Mouse (Mus musculus) lung, embryonic 16.5 days (tissue): ENCODE results near the gene Tm4sf20. TPM values are rescaled to one million over a fixed set of nuclear protein-coding genes. Genes with fewer than 3 reads are reported as not detected.

Experiments
- ATAC-seq: fragments of 200-750 bp; cut with Nextera tagmentation; 2 replicates; pipeline ENCODE4 v1.8.0; 2017; ENCODE audit warnings: low read depth, mild to moderate bottlenecking, moderate library complexity
- H3K27ac ChIP-seq: fragments of 300-500 bp; sonication (generic); 2 replicates; pipeline ENCODE4 v1.5.1; 2014; ENCODE audit warnings: mild to moderate bottlenecking, control low read depth, low read length
- H3K27me3 ChIP-seq: fragments of 300-500 bp; sonication (generic); 2 replicates; pipeline ENCODE4 v1.6.1; 2014; ENCODE audit warnings: low read depth, low read length, mixed read lengths; ENCODE audit not compliant: control insufficient read depth, insufficient read depth
- H3K36me3 ChIP-seq: fragments of 300-500 bp; sonication (generic); 2 replicates; pipeline ENCODE4 v1.6.1; 2014; ENCODE audit warnings: low read length; ENCODE audit not compliant: control insufficient read depth, insufficient read depth
- H3K4me1 ChIP-seq: fragments of 300-500 bp; sonication (generic); replicated peaks from 2 replicates; pipeline ENCODE4 v1.6.1; 2014; ENCODE audit warnings: low read length, mixed read lengths; ENCODE audit not compliant: control insufficient read depth, insufficient read depth
- H3K4me2 ChIP-seq: fragments of 300-500 bp; sonication (generic); 2 replicates; pipeline ENCODE4 v1.6.1; 2014; ENCODE audit warnings: low read depth, low read length, control low read depth
- H3K4me3 ChIP-seq: fragments of 300-500 bp; sonication (generic); 2 replicates; pipeline ENCODE4 v1.5.1; 2014; ENCODE audit warnings: mild to moderate bottlenecking, low read length, control low read depth
- H3K9ac ChIP-seq: fragments of 300-500 bp; sonication (generic); 2 replicates; pipeline ENCODE4 v1.6.1; 2014; ENCODE audit warnings: low read length, control low read depth
- H3K9me3 ChIP-seq: fragments of 300-500 bp; sonication (generic); 2 replicates; pipeline ENCODE4 v1.6.1; 2016; ENCODE audit warnings: low read length; ENCODE audit not compliant: control insufficient read depth
- WGBS: fragments of 180-500 bp; shearing (Covaris S2); extraction: QIAGEN DNeasy Blood & Tissue Kit; methylation state at CpG from one replicate; pipeline ENCODE4 v1.1.7; 2014; 5-methylcytosine and 5-hydroxymethylcytosine counted together
- polyA plus RNA-seq: library from polyadenylated mRNA; unstranded; fragments of >200 nt; fragmentation: Nextera tagmentation; extraction: Ambion mirVana; gene quantifications from 2 replicates; pipeline ENCODE4 v1.2.1, GENCODE M21; 2015

Gene Tm4sf20
- polyA plus RNA-seq, 1 experiment from 2014 or later = not detected

DNA sequence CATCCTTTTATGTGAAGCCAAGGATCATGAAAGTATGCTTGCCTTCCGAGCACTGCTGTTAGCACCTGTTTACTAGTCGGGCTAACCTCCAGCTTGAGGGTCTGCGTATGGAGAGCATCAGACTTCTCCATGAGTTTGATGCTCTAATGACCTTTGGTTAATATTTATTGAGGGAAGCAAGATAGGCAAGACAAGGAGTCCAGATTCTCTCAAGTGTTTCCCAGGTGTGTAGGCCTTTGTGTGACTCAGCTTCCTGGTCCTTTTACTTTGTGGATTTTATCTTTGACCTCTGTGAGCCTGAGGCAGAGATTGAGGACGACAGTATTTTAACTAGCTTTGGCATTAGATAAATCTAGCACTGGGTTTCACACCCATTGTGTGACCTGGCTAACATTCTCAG is 1.6 kb downstream of the Tm4sf20 start:
- 32% methylated on average over 4 of the region's 4 CpGs for WGBS
- H3K27me3 ChIP-seq = no peaks in the 10 kb centered on the region
- no peak overlapping the region for H3K4me2 ChIP-seq
- H3K9ac ChIP-seq = no peak overlapping the region
- H3K4me3 ChIP-seq = no peak overlapping the region
- 0 out of 2 replicates have a peak, but pooled peaks cover 2% of the 10 kb centered on the region for H3K4me1 ChIP-seq
- no peak overlapping the region for H3K27ac ChIP-seq
- ATAC-seq = no peak
- peaks cover 5% of the 10 kb centered on the region; the same call in 1 of the 2 replicates for H3K36me3 ChIP-seq
- H3K9me3 ChIP-seq = no peaks in the 10 kb centered on the region

DNA sequence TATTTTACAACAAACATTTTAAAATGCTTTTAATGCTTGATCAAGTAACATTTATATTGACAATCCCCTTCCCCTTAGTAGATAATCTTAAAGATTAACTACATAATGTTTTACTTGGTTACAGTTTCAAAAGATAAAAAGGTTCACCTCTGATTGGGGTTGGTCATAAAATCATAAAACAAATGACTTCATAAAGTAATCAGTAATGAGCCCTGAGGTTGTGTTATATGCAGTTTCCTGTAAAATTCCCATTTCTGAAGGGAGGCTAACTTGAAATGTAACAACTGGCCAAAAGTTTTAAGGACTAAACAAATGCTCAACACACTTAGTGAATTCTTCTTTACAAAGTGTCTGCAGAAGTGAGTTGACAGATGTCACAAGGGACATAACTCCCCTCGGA is 2.0 kb downstream of the Tm4sf20 start:
- peaks cover 5% of the 10 kb centered on the region; the same call in 1 of the 2 replicates for H3K36me3 ChIP-seq
- H3K9me3 ChIP-seq = no peaks in the 10 kb centered on the region
- ATAC-seq = no peak
- H3K27me3 ChIP-seq = no peaks in the 10 kb centered on the region
- no peak overlapping the region for H3K27ac ChIP-seq
- no peak overlapping the region for H3K9ac ChIP-seq
- WGBS = 26% methylated on average over 1 of the region's 1 CpGs
- no peak overlapping the region for H3K4me3 ChIP-seq
- no peak overlapping the region for H3K4me2 ChIP-seq
- 0 out of 2 replicates have a peak, but pooled peaks cover 2% of the 10 kb centered on the region for H3K4me1 ChIP-seq

GRCm38 (mm10) chr1:82762274-82762673 is 6.0 kb downstream of the Tm4sf20 start:
- no peak for ATAC-seq
- no peak overlapping the region for H3K27ac ChIP-seq

DNA sequence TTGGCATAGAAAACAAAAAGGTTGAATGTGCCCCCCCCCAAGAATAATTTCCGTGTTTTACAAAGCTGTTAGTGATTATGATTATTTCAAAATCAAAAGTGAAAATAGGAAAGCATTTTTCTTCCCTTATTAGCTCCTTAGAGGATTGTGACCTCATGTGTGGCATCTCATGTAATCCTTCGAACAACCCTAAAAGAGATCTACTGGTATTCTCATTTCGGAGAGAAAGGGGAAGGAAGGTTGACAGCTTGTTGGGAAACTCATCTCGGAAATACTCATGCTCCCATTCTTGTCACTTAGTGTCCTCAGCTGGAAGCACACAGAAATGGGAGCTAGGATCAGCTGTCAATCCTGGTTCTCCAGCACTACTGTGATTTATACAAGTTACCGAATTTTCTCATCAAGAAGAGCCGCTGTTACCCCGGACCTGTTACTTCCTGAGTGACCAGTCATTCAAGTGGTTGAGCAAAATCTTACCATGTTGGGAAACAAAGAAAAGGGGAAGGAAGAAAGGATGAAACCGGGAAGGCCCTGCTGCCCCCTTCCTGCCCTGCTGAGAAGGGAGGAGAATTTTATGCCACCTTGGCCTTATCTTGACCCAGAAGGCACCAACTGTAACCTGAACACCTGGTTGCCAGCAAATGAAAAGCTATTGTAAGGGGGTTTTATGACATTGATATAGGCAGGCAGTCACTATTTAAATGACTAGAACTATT is 6.6 kb downstream of the Tm4sf20 start:
- H3K4me2 ChIP-seq = no peak overlapping the region
- no peaks in the 10 kb centered on the region for H3K9me3 ChIP-seq
- no peaks in the 10 kb centered on the region for H3K27me3 ChIP-seq
- ATAC-seq = no peak
- no peaks in the 10 kb centered on the region for H3K4me1 ChIP-seq
- H3K36me3 ChIP-seq = peaks cover 5% of the 10 kb centered on the region; the same call in 1 of the 2 replicates
- no peak overlapping the region for H3K27ac ChIP-seq
- 87% methylated on average over 8 of the region's 8 CpGs for WGBS
- no peak overlapping the region for H3K9ac ChIP-seq
- H3K4me3 ChIP-seq = no peak overlapping the region

More at GRCm38 (mm10) chr1:82762274-82762673, 6.0 kb downstream of the Tm4sf20 start:
- WGBS = 80% methylated on average over 1 of the region's 1 CpGs
- no peak overlapping the region for H3K4me3 ChIP-seq
- peaks cover 5% of the 10 kb centered on the region; the same call in 1 of the 2 replicates for H3K36me3 ChIP-seq
- no peaks in the 10 kb centered on the region for H3K9me3 ChIP-seq
- H3K4me2 ChIP-seq = no peak overlapping the region
- H3K27me3 ChIP-seq = no peaks in the 10 kb centered on the region
- 0 out of 2 replicates have a peak, but pooled peaks cover 2% of the 10 kb centered on the region for H3K4me1 ChIP-seq
- no peak overlapping the region for H3K9ac ChIP-seq

- Histone ChIP-seq H3K4me3 (no peak overlapping the region), H3K36me3 (peaks cover 8% of the 10 kb centered on the region), H3K27ac (no peak overlapping the region), H3K4me2 (no peak overlapping the region), H3K27me3 (no peaks in the 10 kb centered on the region), H3K9me3 (no peaks in the 10 kb centered on the region), H3K9ac (no peak overlapping the region), H3K4me1 (no peaks in the 10 kb centered on the region)
- WGBS = 77% methylated on average over 1 of the region's 1 CpGs
- ATAC-seq = no peak
Measured at GRCm38 (mm10) chr1:82759520-82759919, 8.7 kb downstream of the Tm4sf20 start.

DNA sequence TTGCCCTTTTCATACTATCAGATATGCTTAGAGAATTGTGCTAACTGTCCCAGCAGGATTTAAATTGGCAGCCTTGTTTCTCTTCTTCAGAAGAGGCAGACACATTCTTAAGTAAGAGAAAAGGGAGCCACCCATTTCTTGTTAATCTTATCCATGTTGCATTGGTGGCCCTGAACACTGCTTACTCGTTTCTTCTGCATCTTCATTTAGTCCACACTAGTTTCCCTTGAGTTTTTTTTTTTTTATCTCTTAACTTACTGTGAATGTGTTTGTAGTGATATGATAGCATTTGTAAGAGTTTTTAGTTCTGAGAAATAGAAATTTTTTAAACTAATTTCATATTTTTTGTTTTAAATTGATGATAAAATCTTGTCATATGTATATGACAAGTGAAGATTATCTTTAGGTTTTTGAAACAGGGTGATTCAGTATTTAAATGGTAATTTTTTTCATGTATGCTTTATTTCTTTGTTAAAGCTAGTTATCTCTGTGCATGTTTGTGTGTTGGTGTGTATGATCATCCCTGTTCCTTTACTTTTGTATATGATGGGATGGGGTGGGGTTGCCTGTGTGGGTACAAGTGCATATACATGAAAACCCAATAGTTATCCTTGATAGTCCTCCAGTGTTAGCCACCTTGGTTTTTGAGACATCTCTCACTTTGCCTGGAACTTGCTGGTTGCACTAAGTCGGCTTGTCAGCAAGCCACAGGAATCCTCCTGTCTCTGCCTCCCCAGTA is 20.4 kb downstream of the Tm4sf20 start:
- 86% methylated on average over 2 of the region's 2 CpGs for WGBS
- Histone ChIP-seq H3K9me3 (no peaks in the 10 kb centered on the region), H3K27ac (no peak overlapping the region), H3K36me3 (peaks cover 16% of the 10 kb centered on the region), H3K4me2 (no peak overlapping the region), H3K4me3 (no peak overlapping the region), H3K27me3 (no peaks in the 10 kb centered on the region), H3K9ac (no peak overlapping the region), H3K4me1 (no peaks in the 10 kb centered on the region)
- no peak for ATAC-seq

GRCm38 (mm10) chr1:82746408-82746807 is 21.9 kb downstream of the Tm4sf20 start:
- Histone ChIP-seq H3K4me3 (no peak overlapping the region), H3K27me3 (no peaks in the 10 kb centered on the region), H3K4me1 (no peaks in the 10 kb centered on the region), H3K9me3 (no peaks in the 10 kb centered on the region), H3K9ac (no peak overlapping the region), H3K27ac (no peak overlapping the region), H3K36me3 (peaks cover 19% of the 10 kb centered on the region), H3K4me2 (no peak overlapping the region)
- WGBS = 80% methylated on average over 4 of the region's 4 CpGs
- ATAC-seq = no peak

- H3K27ac ChIP-seq = no peak overlapping the region
- no peaks in the 10 kb centered on the region for H3K9me3 ChIP-seq
- no peaks in the 10 kb centered on the region for H3K4me1 ChIP-seq
- no peaks in the 10 kb centered on the region for H3K27me3 ChIP-seq
- no peak overlapping the region for H3K9ac ChIP-seq
- 82% methylated on average over 3 of the region's 3 CpGs for WGBS
- H3K4me3 ChIP-seq = no peak overlapping the region
- H3K36me3 ChIP-seq = peaks cover 18% of the 10 kb centered on the region; the same call in 1 of the 2 replicates
- no peak overlapping the region for H3K4me2 ChIP-seq
- ATAC-seq = no peak
Measured at GRCm38 (mm10) chr1:82743962-82744361, 24.3 kb downstream of the Tm4sf20 start.

GRCm38 (mm10) chr1:82741539-82741938 is 26.7 kb downstream of the Tm4sf20 start:
- H3K4me2 ChIP-seq = no peak overlapping the region
- H3K27ac ChIP-seq = no peak overlapping the region
- no peak overlapping the region for H3K9ac ChIP-seq
- H3K9me3 ChIP-seq = no peaks in the 10 kb centered on the region
- no peak overlapping the region for H3K4me3 ChIP-seq
- H3K36me3 ChIP-seq = peaks cover 17% of the 10 kb centered on the region; the same call in 1 of the 2 replicates
- ATAC-seq = no peak
- H3K27me3 ChIP-seq = no peaks in the 10 kb centered on the region
- WGBS = 86% methylated on average over 7 of the region's 7 CpGs
- no peaks in the 10 kb centered on the region for H3K4me1 ChIP-seq
